Mouse (Mus musculus): ENCODE measurements around the gene Spata31d1a. TPM values are rescaled to one million over a fixed set of nuclear protein-coding genes. Genes with fewer than 3 reads are reported as not detected.

Gene Spata31d1a
- polyA plus RNA-seq (2015; fragmentation: Nextera tagmentation; extraction: Ambion mirVana): 0.14 and 0.41 TPM in 2 replicates

GRCm38 (mm10) chr13:59710230-59710629 is at the start of gene Spata31d1a:
Gene Spata31d1a, minus strand, starts transcription at chr13:59710330.
- no peak for DNase-seq (ENCODE audit: low spot score)
- WGBS: 86% methylated on average over 15 of the region's 15 CpGs

GRCm38 (mm10) chr13:59756906-59757305 is 46.8 kb upstream of the Spata31d1a start:
- no peak overlapping the region for H3K9ac ChIP-seq (replicated peaks; ENCODE audit: low read depth)
- no peak overlapping the region for H3K4me2 ChIP-seq (replicated peaks; ENCODE audit: low read depth, low read length)
- no peaks in the 10 kb centered on the region for H3K27me3 ChIP-seq (replicated peaks; ENCODE audit: insufficient read depth, low read length)
- no peak overlapping the region; the same call in 1 of the 2 replicates for H3K27ac ChIP-seq (ENCODE audit: low read length)
- TF ChIP-seq EP300 (IDR thresholded peaks at IDR 0.05) (no peak), CTCF (IDR thresholded peaks at IDR 0.05) (no peak)
- no peaks in the 10 kb centered on the region for H3K9me3 ChIP-seq (ENCODE audit: low read length)
- no peaks in the 10 kb centered on the region for H3K4me1 ChIP-seq (ENCODE audit: insufficient read depth, low read depth, low read length)
- ATAC-seq (peak; percentile 72), DNase-seq (ENCODE audit: low spot score) (peak; percentile 29)
- peaks cover 20% of the 10 kb centered on the region; the same call in 1 of the 2 replicates for H3K36me3 ChIP-seq (ENCODE audit: insufficient read depth, low read length)
- H3K4me3 ChIP-seq (ENCODE audit: low read depth, low read length): no peak overlapping the region
- WGBS: 72% methylated on average over 7 of the region's 7 CpGs

More at GRCm38 (mm10) chr13:59710230-59710629, at the start of gene Spata31d1a:
- H3K27me3 ChIP-seq (replicated peaks; ENCODE audit: insufficient read depth, low read length): no peaks in the 10 kb centered on the region
- H3K4me2 ChIP-seq (replicated peaks; ENCODE audit: low read depth, low read length): no peak within 1 kb of the TSS
- H3K4me3 ChIP-seq (ENCODE audit: low read depth, low read length): no peak within 1 kb of the TSS
- H3K4me1 ChIP-seq (ENCODE audit: insufficient read depth, low read depth, low read length): no peaks in the 10 kb centered on the region
- no peak for ATAC-seq
- no peak within 1 kb of the TSS for H3K9ac ChIP-seq (replicated peaks; ENCODE audit: low read depth)
- no peaks in the 10 kb centered on the region for H3K9me3 ChIP-seq (ENCODE audit: low read length)
- H3K27ac ChIP-seq (ENCODE audit: low read length): no peak within 1 kb of the TSS
- no peak for TF ChIP-seq CTCF (IDR thresholded peaks at IDR 0.05)
- TF ChIP-seq EP300 (IDR thresholded peaks at IDR 0.05): no peak
- H3K36me3 ChIP-seq (ENCODE audit: insufficient read depth, low read length): no peaks in the 10 kb centered on the region

- 79% methylated on average over 12 of the region's 12 CpGs for WGBS
- no peak for ATAC-seq
- DNase-seq (ENCODE audit: low spot score): no peak
- no peaks in the 10 kb centered on the region for H3K4me1 ChIP-seq (ENCODE audit: insufficient read depth, low read depth, low read length)
- no peaks in the 10 kb centered on the region for H3K9me3 ChIP-seq (ENCODE audit: low read length)
- no peak overlapping the region for H3K27ac ChIP-seq (ENCODE audit: low read length)
- no peak overlapping the region for H3K4me3 ChIP-seq (ENCODE audit: low read depth, low read length)
- TF ChIP-seq EP300 (IDR thresholded peaks at IDR 0.05): no peak
- no peak for TF ChIP-seq CTCF (IDR thresholded peaks at IDR 0.05)
- no peak overlapping the region for H3K4me2 ChIP-seq (replicated peaks; ENCODE audit: low read depth, low read length)
- H3K27me3 ChIP-seq (replicated peaks; ENCODE audit: insufficient read depth, low read length): no peaks in the 10 kb centered on the region
- no peak overlapping the region for H3K9ac ChIP-seq (replicated peaks; ENCODE audit: low read depth)
- peaks cover 7% of the 10 kb centered on the region; the same call in 1 of the 2 replicates for H3K36me3 ChIP-seq (ENCODE audit: insufficient read depth, low read length)
Observed at GRCm38 (mm10) chr13:59750310-59750709, 40.2 kb upstream of the Spata31d1a start.

DNA sequence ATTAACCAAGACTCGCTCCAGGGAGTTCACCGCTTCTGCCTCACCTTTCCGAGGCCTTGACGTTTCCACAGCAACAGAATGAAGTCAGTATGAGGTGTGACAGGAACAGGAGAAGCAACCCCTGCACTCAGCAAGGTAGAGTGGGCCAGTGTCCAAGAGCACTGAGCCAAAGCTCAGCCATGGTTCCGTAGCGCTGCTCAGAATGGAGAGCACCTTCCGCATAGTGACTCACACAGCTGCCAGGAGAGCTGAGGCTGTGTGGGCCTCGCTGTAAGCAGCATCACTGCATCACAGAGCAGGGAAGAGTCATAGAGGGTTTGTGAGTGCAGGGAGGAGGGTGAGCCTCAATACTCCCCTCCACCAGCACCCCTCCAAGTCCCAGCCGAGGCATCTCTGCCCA is 36.6 kb upstream of the Spata31d1a start, which contains the start of gene 1700014D04Rik:
Gene 1700014D04Rik, minus strand, starts transcription at position 42 of the 400 bp plus-strand sequence.
- no peaks in the 10 kb centered on the region for H3K27me3 ChIP-seq (replicated peaks; ENCODE audit: insufficient read depth, low read length)
- H3K9me3 ChIP-seq (ENCODE audit: low read length): no peaks in the 10 kb centered on the region
- no peak for DNase-seq (ENCODE audit: low spot score)
- no peak within 1 kb of the TSS for H3K9ac ChIP-seq (replicated peaks; ENCODE audit: low read depth)
- no peak for TF ChIP-seq EP300 (IDR thresholded peaks at IDR 0.05)
- no peak for TF ChIP-seq CTCF (IDR thresholded peaks at IDR 0.05)
- 81% methylated on average over 9 of the region's 9 CpGs for WGBS
- H3K36me3 ChIP-seq (ENCODE audit: insufficient read depth, low read length): no peaks in the 10 kb centered on the region
- no peaks in the 10 kb centered on the region for H3K4me1 ChIP-seq (ENCODE audit: insufficient read depth, low read depth, low read length)
- H3K27ac ChIP-seq (ENCODE audit: low read length): no peak within 1 kb of the TSS
- no peak within 1 kb of the TSS for H3K4me3 ChIP-seq (ENCODE audit: low read depth, low read length)
- no peak for ATAC-seq
- no peak within 1 kb of the TSS for H3K4me2 ChIP-seq (replicated peaks; ENCODE audit: low read depth, low read length)

DNA sequence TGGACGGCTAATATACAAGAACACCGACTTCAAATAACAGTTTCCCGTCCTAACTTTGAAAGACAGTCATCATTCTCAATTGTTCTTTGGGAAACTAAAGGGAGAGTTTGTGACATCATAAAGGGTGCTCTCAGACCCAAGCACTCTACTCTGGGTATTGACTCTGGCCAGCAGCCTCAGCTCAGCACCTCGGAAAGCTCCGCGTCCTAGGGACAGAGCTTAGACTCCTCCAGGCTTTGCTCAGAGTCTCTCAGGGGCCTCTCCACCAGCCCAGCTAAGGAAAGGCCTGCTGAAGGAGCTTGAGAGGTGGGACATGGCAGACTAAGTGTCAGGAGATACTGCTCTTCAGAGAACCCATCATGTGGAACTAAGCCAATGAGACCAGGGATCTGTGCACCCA is 36.0 kb upstream of the Spata31d1a start:
- Histone ChIP-seq H3K4me2 (replicated peaks; ENCODE audit: low read depth, low read length) (no peak overlapping the region), H3K9ac (replicated peaks; ENCODE audit: low read depth) (no peak overlapping the region), H3K36me3 (ENCODE audit: insufficient read depth, low read length) (no peaks in the 10 kb centered on the region), H3K27ac (ENCODE audit: low read length) (no peak overlapping the region), H3K27me3 (replicated peaks; ENCODE audit: insufficient read depth, low read length) (no peaks in the 10 kb centered on the region), H3K4me3 (ENCODE audit: low read depth, low read length) (no peak overlapping the region), H3K4me1 (ENCODE audit: insufficient read depth, low read depth, low read length) (no peaks in the 10 kb centered on the region), H3K9me3 (ENCODE audit: low read length) (no peaks in the 10 kb centered on the region)
- DNase-seq (ENCODE audit: low spot score) (no peak), ATAC-seq (0 out of 2 replicates have a peak, but pooled peaks have one; percentile 46)
- no peak for TF ChIP-seq EP300 (IDR thresholded peaks at IDR 0.05)
- TF ChIP-seq CTCF (IDR thresholded peaks at IDR 0.05): no peak
- 63% methylated on average over 6 of the region's 6 CpGs for WGBS

GRCm38 (mm10) chr13:59745462-59745861 is 35.3 kb upstream of the Spata31d1a start:
- TF ChIP-seq EP300 (IDR thresholded peaks at IDR 0.05): no peak
- H3K27me3 ChIP-seq (replicated peaks; ENCODE audit: insufficient read depth, low read length): no peaks in the 10 kb centered on the region

More at GRCm38 (mm10) chr13:59745462-59745861, 35.3 kb upstream of the Spata31d1a start:
- 66% methylated on average over 6 of the region's 6 CpGs for WGBS
- no peaks in the 10 kb centered on the region for H3K36me3 ChIP-seq (ENCODE audit: insufficient read depth, low read length)
- H3K4me2 ChIP-seq (replicated peaks; ENCODE audit: low read depth, low read length): no peak overlapping the region
- H3K27ac ChIP-seq (ENCODE audit: low read length): no peak overlapping the region
- H3K9ac ChIP-seq (replicated peaks; ENCODE audit: low read depth): no peak overlapping the region
- DNase-seq (ENCODE audit: low spot score) (no peak), ATAC-seq (no peak)
- H3K4me3 ChIP-seq (ENCODE audit: low read depth, low read length): no peak overlapping the region
- H3K9me3 ChIP-seq (ENCODE audit: low read length): no peaks in the 10 kb centered on the region
- no peaks in the 10 kb centered on the region for H3K4me1 ChIP-seq (ENCODE audit: insufficient read depth, low read depth, low read length)
